Mouse (Mus musculus) cerebellum, adult 9-10 months (tissue): ENCODE results near the gene Coq9.

Source experiments
- DNase-seq: peaks from one replicate; pipeline ENCODE4 v3.0.0; 2022

Gene Coq9

DNA sequence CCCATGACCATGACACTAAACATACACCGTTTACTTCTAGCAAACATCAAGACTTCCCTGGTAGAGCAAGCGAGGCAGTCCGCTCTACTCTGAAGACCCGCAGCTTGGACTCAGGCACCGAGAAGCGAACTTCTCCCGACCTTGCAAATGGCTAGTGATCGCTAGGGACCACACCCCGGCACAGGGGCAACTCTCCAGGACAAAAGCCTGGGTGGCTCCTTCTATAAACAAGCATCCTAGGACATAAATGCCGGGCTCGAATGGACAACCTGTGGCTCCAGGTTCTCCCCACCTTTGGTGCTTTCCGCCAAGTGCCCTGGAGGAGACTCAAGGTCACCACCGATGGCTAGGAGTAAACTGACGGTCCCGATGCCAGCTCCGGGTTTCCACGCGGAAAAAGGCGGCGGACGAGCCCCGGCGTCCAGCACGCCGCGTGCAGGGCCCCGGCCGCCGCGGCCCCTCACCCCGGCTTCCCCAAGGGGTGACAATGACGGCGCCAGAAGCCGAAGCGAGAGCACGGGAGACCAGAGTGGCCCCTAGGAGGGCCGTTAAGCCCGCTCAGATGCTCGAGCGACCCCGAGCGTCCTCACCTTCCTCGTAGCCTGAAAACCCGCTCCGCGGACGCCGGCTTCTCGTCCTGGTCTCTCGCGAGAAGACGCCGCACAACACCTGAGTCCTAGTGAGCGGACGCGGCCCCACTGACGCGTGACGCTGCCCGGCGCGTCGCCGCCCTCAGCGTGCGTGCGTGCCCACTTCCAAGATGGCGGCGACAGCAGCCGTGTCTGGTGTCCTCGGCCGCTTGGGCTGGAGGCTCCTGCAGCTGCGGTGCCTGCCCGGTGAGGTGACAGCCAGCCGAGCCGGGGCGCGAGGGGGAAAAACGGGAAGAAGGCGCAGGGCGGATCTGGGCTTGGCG, at the start of gene Coq9, which contains the start of gene Ciapin1:
Gene Coq9, plus strand, starts transcription at position 660 of the 913 bp plus-strand sequence.
Gene Ciapin1, minus strand, starts transcription at position 697 of the 913 bp plus-strand sequence.
- peak; percentile 94 for DNase-seq

GRCm38 (mm10) chr8:94789256-94789955, 48.7 kb upstream of the Coq9 start:
- no peak for DNase-seq

GRCm38 (mm10) chr8:94794368-94794767, 43.8 kb upstream of the Coq9 start:
- DNase-seq: no peak

DNA sequence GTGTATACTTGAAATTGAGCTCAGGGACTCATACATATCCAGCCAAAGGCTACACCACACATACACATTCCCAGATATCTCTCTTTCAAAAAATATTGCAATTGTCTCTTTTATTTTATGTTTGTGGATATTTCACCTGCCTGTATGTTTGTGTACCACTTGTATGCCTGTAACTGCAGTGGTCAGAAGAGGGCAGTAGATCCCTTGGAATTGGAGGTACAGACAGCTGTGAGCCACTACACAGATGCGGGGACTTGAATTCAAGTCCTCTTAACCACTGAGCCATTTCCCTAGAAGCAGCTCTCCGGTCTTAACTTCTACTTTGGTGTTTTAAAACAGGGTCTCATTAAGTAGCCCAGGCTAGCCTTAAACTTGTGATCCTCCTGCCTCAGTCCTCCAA, 43.3 kb upstream of the Coq9 start:
- DNase-seq: no peak

GRCm38 (mm10) chr8:94800278-94800968, 37.7 kb upstream of the Coq9 start:
- no peak for DNase-seq

DNA sequence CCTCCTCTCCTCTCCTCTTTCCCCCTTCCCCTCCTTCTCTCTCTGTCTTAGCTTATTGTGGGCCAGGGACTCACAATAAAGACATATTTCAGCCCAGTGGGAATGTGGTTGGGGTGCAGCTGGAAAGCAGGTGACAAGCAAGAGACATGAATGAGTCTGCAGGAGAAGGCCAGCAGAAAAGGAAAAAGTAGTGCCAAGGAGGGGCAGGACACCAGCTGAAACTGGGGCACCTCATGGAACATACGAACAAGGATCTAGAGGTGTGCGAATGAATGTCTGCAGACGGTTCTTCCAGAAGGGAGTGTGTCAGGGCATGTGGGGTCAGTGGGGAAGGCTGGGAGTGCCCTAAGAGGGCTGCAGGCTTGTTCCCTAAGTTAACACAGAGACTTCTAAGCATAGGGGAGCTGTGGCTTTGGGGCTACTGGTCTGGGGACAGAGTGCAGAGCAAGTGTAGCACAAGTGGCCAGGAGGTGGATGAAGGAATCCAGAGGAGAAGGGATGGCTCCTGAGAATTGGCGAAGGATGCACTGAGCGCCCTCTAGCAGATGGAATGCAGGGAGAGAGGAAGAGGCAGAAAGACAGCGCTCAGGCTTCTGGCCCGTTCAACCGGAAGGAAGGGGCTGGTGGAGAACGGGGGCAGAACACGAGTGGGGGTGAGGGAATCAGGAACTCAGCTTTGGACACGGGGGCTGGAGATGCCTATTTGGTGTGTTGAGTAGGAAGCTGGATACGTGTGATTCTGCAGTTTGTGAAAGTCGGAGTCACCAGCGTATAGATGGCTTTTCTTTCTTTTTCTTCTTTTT, 36.6 kb upstream of the Coq9 start:
- peak; percentile 52 for DNase-seq

- DNase-seq: no peak
Observed at GRCm38 (mm10) chr8:94802375-94802774, 35.7 kb upstream of the Coq9 start.

DNA sequence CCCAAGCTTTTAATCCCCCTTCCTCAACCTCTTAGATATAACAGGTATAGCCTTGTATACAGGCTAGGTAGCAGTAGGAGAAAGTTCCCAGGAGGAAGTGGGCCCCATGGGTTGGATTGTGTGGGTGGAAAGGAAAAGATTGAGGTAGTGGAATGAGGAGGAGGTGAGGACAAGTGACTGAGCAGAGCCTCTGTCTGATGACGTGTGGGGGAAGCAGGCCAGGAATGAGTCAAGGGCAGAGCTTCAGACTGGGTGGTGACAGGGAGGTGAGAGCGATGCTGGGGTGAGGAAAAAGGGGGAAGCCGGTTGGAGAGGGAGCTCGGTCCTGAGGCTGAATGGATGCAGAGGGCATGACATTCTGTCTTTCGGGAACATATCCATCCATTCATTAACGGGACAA, 34.6 kb upstream of the Coq9 start:
- no peak for DNase-seq

- no peak for DNase-seq
Observed at GRCm38 (mm10) chr8:94804546-94805340, 33.4 kb upstream of the Coq9 start.

- no peak for DNase-seq
Observed at GRCm38 (mm10) chr8:94805811-94806210, 32.3 kb upstream of the Coq9 start.

DNA sequence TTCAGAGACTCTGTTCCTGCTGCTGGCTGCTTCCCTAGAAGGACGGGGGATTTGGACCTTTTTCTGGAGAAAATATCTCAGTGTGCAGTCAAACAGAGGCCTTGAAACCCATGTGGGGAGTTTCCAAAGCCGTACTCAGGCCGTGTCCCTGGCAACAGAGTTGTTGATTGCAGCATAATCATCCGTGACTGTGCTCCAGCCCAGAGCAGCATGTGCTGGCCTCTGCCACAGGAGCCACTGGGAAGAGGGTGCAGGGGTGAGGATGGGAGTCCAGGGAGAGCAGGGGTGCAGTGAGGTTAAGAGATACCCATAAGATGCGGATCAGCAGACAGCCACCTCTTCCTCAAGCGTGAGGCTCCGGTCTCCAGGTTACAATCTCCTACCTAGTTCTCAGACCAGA, 30.6 kb upstream of the Coq9 start:
- no peak for DNase-seq

- DNase-seq: no peak
Observed at GRCm38 (mm10) chr8:94808372-94808771, 29.7 kb upstream of the Coq9 start.

DNA sequence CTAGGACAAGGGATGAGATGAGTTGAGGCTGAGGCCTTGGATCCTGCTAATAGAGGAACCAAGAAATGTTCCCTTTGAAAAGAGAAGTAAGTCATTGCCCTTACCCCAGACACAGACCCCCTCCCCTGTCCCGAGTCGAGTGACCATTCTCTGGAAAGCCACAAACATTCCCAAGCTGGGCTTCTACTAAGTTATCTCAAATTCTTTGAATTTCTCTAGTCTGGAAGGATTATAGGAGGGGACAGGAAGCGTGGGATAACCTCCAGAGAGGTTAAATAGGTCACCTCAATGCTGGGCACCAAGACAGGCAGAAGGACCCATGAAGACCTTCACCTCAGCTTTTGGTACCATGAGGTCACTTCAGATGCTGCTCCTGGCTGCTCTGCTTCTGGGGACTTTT, 28.0 kb upstream of the Coq9 start, which contains the start of gene Ccl17:
Gene Ccl17, plus strand, starts transcription at position 301 of the 400 bp plus-strand sequence.
- no peak for DNase-seq

- DNase-seq: no peak
Observed at GRCm38 (mm10) chr8:94810855-94811254, 27.3 kb upstream of the Coq9 start.

DNA sequence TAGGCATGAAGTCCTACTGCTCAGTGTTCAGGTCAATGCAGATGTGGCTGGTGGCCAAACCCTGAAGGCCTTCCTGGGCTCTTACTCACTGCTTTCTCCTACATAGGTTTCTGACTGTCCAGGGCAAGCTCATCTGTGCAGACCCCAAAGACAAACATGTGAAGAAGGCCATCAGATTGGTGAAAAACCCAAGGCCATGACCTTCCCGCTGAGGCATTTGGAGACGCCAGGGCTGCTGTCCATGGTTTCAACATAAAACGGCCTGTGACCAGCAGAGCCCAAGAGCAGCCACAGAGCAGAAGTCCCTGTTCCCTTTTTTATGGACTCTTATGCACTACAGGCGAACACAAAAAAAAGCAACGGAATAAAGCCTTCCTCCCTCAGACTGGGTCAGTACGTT, 26.5 kb upstream of the Coq9 start:
- no peak for DNase-seq

DNA sequence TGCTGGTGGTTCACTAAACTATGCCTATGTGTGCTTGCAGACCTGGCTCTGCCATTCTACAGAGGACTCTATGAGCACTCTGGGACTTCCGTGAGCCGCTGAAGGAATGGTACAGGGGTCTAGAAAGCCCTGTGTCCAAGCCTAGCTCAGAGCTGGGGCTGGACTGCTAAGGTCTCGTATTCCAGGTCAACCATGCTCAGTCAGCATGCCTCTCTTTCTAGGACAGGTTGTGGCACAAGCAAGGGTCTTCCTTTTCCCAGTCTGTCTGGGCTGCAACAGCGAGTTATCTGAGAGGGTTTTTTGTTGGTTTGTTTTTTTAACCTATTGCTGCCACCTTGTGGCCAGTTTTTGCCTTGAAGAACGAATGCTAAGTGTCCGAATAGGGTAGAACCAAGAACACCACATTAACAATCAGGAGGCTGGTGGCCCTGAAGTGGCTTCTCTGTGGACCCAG, 25.4 kb upstream of the Coq9 start:
- peak; percentile 95 for DNase-seq

GRCm38 (mm10) chr8:94814556-94814955, 23.6 kb upstream of the Coq9 start:
- DNase-seq: peak; percentile 55

DNA sequence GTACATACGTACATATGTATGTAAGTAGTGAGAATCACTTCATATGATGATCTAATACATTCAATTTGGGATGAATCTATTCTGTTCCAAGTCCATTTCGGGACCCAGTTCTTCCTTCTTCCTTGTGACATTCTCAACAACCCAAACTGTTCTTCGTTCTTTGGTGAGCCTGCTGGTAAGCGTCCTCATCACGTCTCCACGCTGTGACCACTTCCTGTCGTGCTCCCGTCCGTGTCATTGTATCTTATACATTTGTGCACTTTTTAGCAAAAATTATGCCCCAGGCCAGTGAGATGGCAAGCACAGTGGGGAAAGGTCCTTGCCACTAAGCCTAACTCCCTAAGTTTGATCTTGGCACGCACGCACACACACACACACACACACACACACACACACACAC, 20.2 kb upstream of the Coq9 start:
- DNase-seq: no peak

- DNase-seq: no peak
Observed at GRCm38 (mm10) chr8:94819671-94820179, 18.4 kb upstream of the Coq9 start.

DNA sequence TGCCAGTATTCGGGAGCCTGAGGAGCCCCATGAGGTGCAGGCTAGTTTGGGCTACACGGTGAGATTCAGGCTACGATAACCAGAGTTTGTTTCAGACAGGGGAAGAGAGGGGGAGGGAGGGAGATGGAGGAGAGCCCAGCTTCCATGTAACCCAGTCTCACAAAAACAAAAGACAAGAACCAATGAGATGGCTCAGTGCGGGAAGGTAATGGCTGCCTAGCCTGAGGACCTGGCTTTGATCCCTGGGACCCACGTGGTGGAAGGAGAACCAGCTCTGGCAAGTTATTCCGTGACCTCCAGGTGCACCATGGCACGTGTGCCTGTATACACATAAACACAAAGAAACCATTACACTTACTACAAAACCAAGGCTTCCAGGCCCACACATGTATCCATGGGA, 17.6 kb upstream of the Coq9 start:
- DNase-seq: no peak

DNA sequence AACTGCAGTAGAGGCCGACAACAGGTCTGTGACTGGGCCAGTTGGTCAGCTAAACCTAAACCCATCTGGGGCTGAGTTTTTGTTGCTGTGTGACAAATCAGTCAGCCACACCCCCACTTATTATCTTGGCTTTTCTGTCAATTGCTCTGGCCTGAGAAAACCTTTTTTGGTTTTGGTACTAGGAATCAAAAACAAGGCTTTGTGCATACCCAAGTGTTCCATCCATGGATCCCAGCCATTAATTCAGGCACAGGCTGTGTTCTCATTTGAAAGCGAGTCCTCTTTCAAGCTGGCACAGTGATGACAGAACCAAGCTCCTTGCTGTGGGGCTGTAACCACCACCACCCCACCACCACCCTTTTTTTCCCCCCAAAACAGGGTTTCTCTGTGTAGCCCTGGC, 16.7 kb upstream of the Coq9 start:
- DNase-seq: no peak
